Mouse (Mus musculus) olfactory bulb, adult 2 months (tissue): ENCODE measurements around the gene Atxn10.

ENCODE experiments used
- CTCF ChIP-seq: fragments of 200-500 bp; IDR thresholded peaks from 2 replicates; pipeline ENCODE4 v1.5.1; 2012; ENCODE audit warnings: low read depth, mild to moderate bottlenecking, low read length, moderate library complexity; ENCODE audit not compliant: insufficient read depth
- POLR2A ChIP-seq: fragments of 200-500 bp; IDR thresholded peaks from 2 replicates; pipeline ENCODE4 v1.6.1; 2012; ENCODE audit warnings: mild to moderate bottlenecking, low read depth, low read length, moderate library complexity; ENCODE audit not compliant: insufficient read depth

GRCm38 (mm10) chr15:85401926-85402325 is 65.9 kb downstream of the Atxn10 start:
- TF ChIP-seq CTCF, result no peak
- TF ChIP-seq POLR2A, result no peak
